Mouse (Mus musculus): ENCODE measurements around the gene Rap2a.

GRCm38 (mm10) chr14:120514821-120515271 lies 36.6 kb downstream of the Rap2a start:
- TF ChIP-seq CTCF (conservative IDR thresholded peaks at IDR 0.05; ENCODE audit: low read length) = no peak
- no peak for TF ChIP-seq POU5F1 (IDR thresholded peaks at IDR 0.05; ENCODE audit: borderline replicate concordance, low read length)

All from E14TG2a.4 (cell line).